In the genomic region with DNA sequence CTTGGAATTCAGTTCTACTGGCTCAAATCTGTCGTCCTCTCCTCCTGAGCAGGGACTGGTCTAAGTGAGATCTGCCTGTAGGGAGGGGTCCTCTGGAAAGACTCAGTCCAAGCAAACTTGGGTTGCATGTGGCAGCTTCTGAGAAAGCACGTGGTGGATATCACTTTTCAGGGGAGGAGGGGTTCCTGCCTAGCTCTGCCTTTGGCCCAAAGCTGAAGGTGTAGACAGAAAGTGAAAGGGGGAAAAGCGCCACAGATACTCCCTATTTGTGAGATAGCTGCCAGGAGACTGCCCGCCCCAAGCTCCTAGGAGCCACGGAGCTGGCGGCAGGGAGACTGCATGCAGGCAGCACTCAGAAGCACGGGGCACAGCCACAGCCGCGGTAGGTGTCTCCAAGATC, we compare ENCODE assay signal across 7 mouse cellular contexts. TPM values are rescaled to one million over a fixed set of nuclear protein-coding genes. Genes with fewer than 3 reads are reported as not detected.
DNase-seq lines count a peak whose midpoint lies in the region; ATAC-seq and TF ChIP-seq lines count a peak whose summit lies in the region.

No protein-coding gene starts in this region.

- ATAC-seq in forebrain, embryonic 15.5 days (replicated peaks), result no peak
- no peak for ATAC-seq in limb, embryonic 15.5 days (ENCODE audit: insufficient number of reproducible peaks, low FRiP score, low TSS enrichment, low read depth)
- no peak for ATAC-seq in stomach, postnatal 0 days (ENCODE audit: low FRiP score, low TSS enrichment)
- ATAC-seq in erythroid progenitor cell, adult 5-6 weeks (replicated peaks; ENCODE audit: low FRiP score, poor library complexity, severe bottlenecking), result no peak

- no peaks in the 10 kb centered on the region for H3K9me3 ChIP-seq in forebrain, embryonic 15.5 days
- H3K9me3 ChIP-seq in limb, embryonic 15.5 days, result no peaks in the 10 kb centered on the region
- H3K9me3 ChIP-seq in stomach, postnatal 0 days (ENCODE audit: control insufficient read depth, low read length), result no peaks in the 10 kb centered on the region

- no peak overlapping the region for H3K9ac ChIP-seq in forebrain, embryonic 15.5 days (replicated peaks)
- no peak overlapping the region; the same call in 1 of the 2 replicates for H3K9ac ChIP-seq in limb, embryonic 15.5 days
- 0 out of 2 replicates have a peak overlapping the region, but pooled peaks have one; percentile 31 for H3K9ac ChIP-seq in stomach, postnatal 0 days (ENCODE audit: low read length)

- no peaks in the 10 kb centered on the region for H3K36me3 ChIP-seq in forebrain, embryonic 15.5 days
- no peaks in the 10 kb centered on the region for H3K36me3 ChIP-seq in limb, embryonic 15.5 days
- H3K36me3 ChIP-seq in stomach, postnatal 0 days (ENCODE audit: control insufficient read depth, insufficient read depth, low read length), result no peaks in the 10 kb centered on the region

- DNase-seq in ovary, postnatal 36 days (ENCODE audit: low spot score), result peak; percentile 13
- DNase-seq in ovary, postnatal 14 days (ENCODE audit: low spot score), result no peak
- no peak for DNase-seq in stomach, postnatal 0 days (ENCODE audit: low spot score)
- no peak for DNase-seq in urinary bladder, adult 18-20 months (ENCODE audit: low spot score in 2 of 2)

- no peak for TF ChIP-seq EP300 in stomach, postnatal 0 days (optimal IDR thresholded peaks at IDR 0.05)

- peaks cover 4% of the 10 kb centered on the region for H3K4me1 ChIP-seq in forebrain, embryonic 15.5 days
- peaks cover 6% of the 10 kb centered on the region for H3K4me1 ChIP-seq in limb, embryonic 15.5 days
- no peaks in the 10 kb centered on the region for H3K4me1 ChIP-seq in stomach, postnatal 0 days (replicated peaks; ENCODE audit: control insufficient read depth, insufficient read depth)

- WGBS in forebrain, embryonic 15.5 days, result 10% methylated on average over 9 of the region's 9 CpGs
- 7% methylated on average over 9 of the region's 9 CpGs for WGBS in limb, embryonic 15.5 days
- 7% methylated on average over 9 of the region's 9 CpGs for WGBS in stomach, postnatal 0 days

- H3K27me3 ChIP-seq in forebrain, embryonic 15.5 days, result 0 out of 2 replicates have a peak, but pooled peaks cover 5% of the 10 kb centered on the region
- H3K27me3 ChIP-seq in limb, embryonic 15.5 days, result peaks cover 19% of the 10 kb centered on the region
- no peaks in the 10 kb centered on the region for H3K27me3 ChIP-seq in stomach, postnatal 0 days (ENCODE audit: control insufficient read depth, insufficient read depth, low read length)

- H3K4me3 ChIP-seq in forebrain, embryonic 15.5 days, result peak overlapping the region; percentile 11
- peak overlapping the region; percentile 14 for H3K4me3 ChIP-seq in limb, embryonic 15.5 days
- H3K4me3 ChIP-seq in stomach, postnatal 0 days (ENCODE audit: low read depth, low read length), result peak overlapping the region; percentile 13; the same call in 1 of the 2 replicates

- H3K4me2 ChIP-seq in forebrain, embryonic 15.5 days (replicated peaks), result peak overlapping the region; percentile 17
- H3K4me2 ChIP-seq in limb, embryonic 15.5 days, result peak overlapping the region; percentile 37
- peak overlapping the region; percentile 45; the same call in 1 of the 2 replicates for H3K4me2 ChIP-seq in stomach, postnatal 0 days (replicated peaks; ENCODE audit: low read depth)

- H3K27ac ChIP-seq in forebrain, embryonic 15.5 days (replicated peaks), result no peak overlapping the region
- no peak overlapping the region for H3K27ac ChIP-seq in limb, embryonic 15.5 days
- H3K27ac ChIP-seq in stomach, postnatal 0 days (replicated peaks), result no peak overlapping the region

- no peak for TF ChIP-seq CTCF in stomach, postnatal 0 days (IDR thresholded peaks at IDR 0.05; ENCODE audit: low read depth)

RNA-seq across cellular contexts. Expression of a gene that starts 9.6 kb away (rescaled TPM):
- polyA plus RNA-seq in forebrain, embryonic 15.5 days (2015; fragmentation: Nextera tagmentation; extraction: Ambion mirVana), result 0.37 and 0.51 TPM in 2 replicates
- 0.26 and 0.37 TPM in 2 replicates for polyA plus RNA-seq in limb, embryonic 15.5 days (2015; fragmentation: Nextera tagmentation; extraction: Ambion mirVana)
- 0.16 and 0.18 TPM in 2 replicates for polyA plus RNA-seq in stomach, postnatal 0 days (2015; fragmentation: Nextera tagmentation; extraction: Ambion mirVana)
- total RNA-seq in erythroid progenitor cell, adult 5-6 weeks (2015; ENCODE audit: low replicate concordance), result 0.36 and 0.84 TPM in 2 replicates
- 0.26 and 0.30 TPM in 2 replicates for total RNA-seq in erythroid progenitor cell, adult 5-6 weeks (2017; ENCODE audit: low replicate concordance)

RNA-seq across cellular contexts. Expression of a gene that starts 42.3 kb away (rescaled TPM):
- polyA plus RNA-seq in forebrain, embryonic 15.5 days (2015; fragmentation: Nextera tagmentation; extraction: Ambion mirVana), result 52.1 and 53.0 TPM in 2 replicates
- 10.6 and 12.1 TPM in 2 replicates for polyA plus RNA-seq in limb, embryonic 15.5 days (2015; fragmentation: Nextera tagmentation; extraction: Ambion mirVana)
- 1.9 and 2.4 TPM in 2 replicates for polyA plus RNA-seq in stomach, postnatal 0 days (2015; fragmentation: Nextera tagmentation; extraction: Ambion mirVana)
- not detected in 2 replicates for total RNA-seq in erythroid progenitor cell, adult 5-6 weeks (2015; ENCODE audit: low replicate concordance)
- total RNA-seq in erythroid progenitor cell, adult 5-6 weeks (2017; ENCODE audit: low replicate concordance), result not detected in 2 replicates

RNA-seq across cellular contexts. Expression of a gene that starts 53.4 kb away (rescaled TPM):
- polyA plus RNA-seq in forebrain, embryonic 15.5 days (2015; fragmentation: Nextera tagmentation; extraction: Ambion mirVana), result 18.1 and 18.3 TPM in 2 replicates
- 16.4 and 21.5 TPM in 2 replicates for polyA plus RNA-seq in limb, embryonic 15.5 days (2015; fragmentation: Nextera tagmentation; extraction: Ambion mirVana)
- polyA plus RNA-seq in stomach, postnatal 0 days (2015; fragmentation: Nextera tagmentation; extraction: Ambion mirVana), result 23.5 and 24.3 TPM in 2 replicates
- total RNA-seq in erythroid progenitor cell, adult 5-6 weeks (2015; ENCODE audit: low replicate concordance), result 2.2 and 5.4 TPM in 2 replicates
- 1.8 TPM in 1 of 2 replicates, not detected in the other for total RNA-seq in erythroid progenitor cell, adult 5-6 weeks (2017; ENCODE audit: low replicate concordance)

RNA-seq across cellular contexts. Expression of a gene that starts 55.7 kb away (rescaled TPM):
- 71.2 and 77.1 TPM in 2 replicates for polyA plus RNA-seq in forebrain, embryonic 15.5 days (2015; fragmentation: Nextera tagmentation; extraction: Ambion mirVana)
- polyA plus RNA-seq in limb, embryonic 15.5 days (2015; fragmentation: Nextera tagmentation; extraction: Ambion mirVana), result 34.3 and 39.5 TPM in 2 replicates
- 28.1 and 28.8 TPM in 2 replicates for polyA plus RNA-seq in stomach, postnatal 0 days (2015; fragmentation: Nextera tagmentation; extraction: Ambion mirVana)
- 6.7 and 8.6 TPM in 2 replicates for total RNA-seq in erythroid progenitor cell, adult 5-6 weeks (2015; ENCODE audit: low replicate concordance)
- 4.0 and 5.4 TPM in 2 replicates for total RNA-seq in erythroid progenitor cell, adult 5-6 weeks (2017; ENCODE audit: low replicate concordance)
